Mouse (Mus musculus) liver, embryonic 14.5 days (tissue): ENCODE measurements around the gene Rnf168.

Experiments used
- CTCF ChIP-seq: IDR thresholded peaks from 2 replicates; pipeline ENCODE4 v1.5.1; 2016; ENCODE audit warnings: antibody characterized with exemption, low read depth, control low read depth
- EP300 ChIP-seq: IDR thresholded peaks from 2 replicates; pipeline ENCODE4 v1.6.1; 2016; ENCODE audit warnings: antibody characterized with exemption, low read depth

GRCm38 (mm10) chr16:32336026-32336780 is 58.9 kb downstream of the Rnf168 start:
- TF ChIP-seq CTCF, result no peak
- no peak for TF ChIP-seq EP300
